Mouse (Mus musculus): ENCODE results near the gene Slc38a4. TPM values are rescaled to one million over a fixed set of nuclear protein-coding genes. Genes with fewer than 3 reads are reported as not detected.

Gene Slc38a4
- polyA plus RNA-seq, 2 experiments = 80.0 to 118 TPM

GRCm38 (mm10) chr15:96953112-96953937 lies 102.4 kb downstream of the Slc38a4 start:
- 27% methylated on average over 23 of the region's 23 CpGs for WGBS
- no peaks in the 10 kb centered on the region for H3K9me3 ChIP-seq (ENCODE audit: control insufficient read depth, low read length)
- H3K4me3 ChIP-seq (replicated peaks; ENCODE audit: low read length) = peak overlapping the region; percentile 24
- peak; percentile 86 for ATAC-seq (ENCODE audit: low FRiP score, low read depth)
- H3K4me1 ChIP-seq (ENCODE audit: control insufficient read depth, insufficient read depth, low read length) = peaks cover 8% of the 10 kb centered on the region; the same call in 1 of the 2 replicates
- no peak for TF ChIP-seq POLR2A (IDR thresholded peaks at IDR 0.05; ENCODE audit: borderline replicate concordance, extremely low read depth, insufficient read depth, insufficient read length)
- H3K27ac ChIP-seq (replicated peaks; ENCODE audit: low read depth, low read length) = no peak overlapping the region
- peak overlapping the region; percentile 34 for H3K9ac ChIP-seq (ENCODE audit: low read depth, low read length, severe bottlenecking)
- no peaks in the 10 kb centered on the region for H3K27me3 ChIP-seq (ENCODE audit: control insufficient read depth, insufficient read depth, low read length)
- peak overlapping the region; percentile 50 for H3K4me2 ChIP-seq (replicated peaks; ENCODE audit: low read depth, low read length, severe bottlenecking)
- peak; percentile 74 for DNase-seq (ENCODE audit: low spot score)
- H3K36me3 ChIP-seq (ENCODE audit: control insufficient read depth, insufficient read depth, low read length) = no peaks in the 10 kb centered on the region

GRCm38 (mm10) chr15:96952488-96952887 lies 103.3 kb downstream of the Slc38a4 start:
- WGBS = 55% methylated on average over 8 of the region's 8 CpGs
- Histone ChIP-seq H3K27ac (replicated peaks; ENCODE audit: low read depth, low read length) (no peak overlapping the region), H3K4me3 (replicated peaks; ENCODE audit: low read length) (no peak overlapping the region), H3K27me3 (ENCODE audit: control insufficient read depth, insufficient read depth, low read length) (no peaks in the 10 kb centered on the region), H3K4me1 (ENCODE audit: control insufficient read depth, insufficient read depth, low read length) (peaks cover 8% of the 10 kb centered on the region; the same call in 1 of the 2 replicates), H3K36me3 (ENCODE audit: control insufficient read depth, insufficient read depth, low read length) (no peaks in the 10 kb centered on the region), H3K4me2 (replicated peaks; ENCODE audit: low read depth, low read length, severe bottlenecking) (no peak overlapping the region), H3K9ac (ENCODE audit: low read depth, low read length, severe bottlenecking) (no peak overlapping the region), H3K9me3 (ENCODE audit: control insufficient read depth, low read length) (no peaks in the 10 kb centered on the region)
- ATAC-seq (ENCODE audit: low FRiP score, low read depth) (no peak), DNase-seq (ENCODE audit: low spot score) (no peak)
- TF ChIP-seq POLR2A (IDR thresholded peaks at IDR 0.05; ENCODE audit: borderline replicate concordance, extremely low read depth, insufficient read depth, insufficient read length) = no peak

- Histone ChIP-seq H3K4me2 (replicated peaks; ENCODE audit: low read depth, low read length, severe bottlenecking) (no peak overlapping the region), H3K27ac (replicated peaks; ENCODE audit: low read depth, low read length) (no peak overlapping the region), H3K9ac (ENCODE audit: low read depth, low read length, severe bottlenecking) (no peak overlapping the region), H3K36me3 (ENCODE audit: control insufficient read depth, insufficient read depth, low read length) (no peaks in the 10 kb centered on the region), H3K9me3 (ENCODE audit: control insufficient read depth, low read length) (no peaks in the 10 kb centered on the region), H3K4me1 (ENCODE audit: control insufficient read depth, insufficient read depth, low read length) (peaks cover 8% of the 10 kb centered on the region; the same call in 1 of the 2 replicates), H3K27me3 (ENCODE audit: control insufficient read depth, insufficient read depth, low read length) (no peaks in the 10 kb centered on the region), H3K4me3 (replicated peaks; ENCODE audit: low read length) (no peak overlapping the region)
- DNase-seq (ENCODE audit: low spot score) (no peak), ATAC-seq (ENCODE audit: low FRiP score, low read depth) (no peak)
- no peak for TF ChIP-seq POLR2A (IDR thresholded peaks at IDR 0.05; ENCODE audit: borderline replicate concordance, extremely low read depth, insufficient read depth, insufficient read length)
- 49% methylated on average over 5 of the region's 5 CpGs for WGBS
Observed at GRCm38 (mm10) chr15:96951783-96952182, 104.0 kb downstream of the Slc38a4 start.

GRCm38 (mm10) chr15:96948471-96948870 lies 107.3 kb downstream of the Slc38a4 start:
- H3K36me3 ChIP-seq (ENCODE audit: control insufficient read depth, insufficient read depth, low read length) = no peaks in the 10 kb centered on the region
- DNase-seq (ENCODE audit: low spot score) = no peak
- WGBS = 67% methylated on average over 5 of the region's 6 CpGs

More at GRCm38 (mm10) chr15:96948471-96948870, 107.3 kb downstream of the Slc38a4 start:
- Histone ChIP-seq H3K4me2 (replicated peaks; ENCODE audit: low read depth, low read length, severe bottlenecking) (no peak overlapping the region), H3K4me3 (replicated peaks; ENCODE audit: low read length) (no peak overlapping the region), H3K27me3 (ENCODE audit: control insufficient read depth, insufficient read depth, low read length) (no peaks in the 10 kb centered on the region), H3K9me3 (ENCODE audit: control insufficient read depth, low read length) (no peaks in the 10 kb centered on the region), H3K9ac (ENCODE audit: low read depth, low read length, severe bottlenecking) (no peak overlapping the region), H3K27ac (replicated peaks; ENCODE audit: low read depth, low read length) (no peak overlapping the region), H3K4me1 (ENCODE audit: control insufficient read depth, insufficient read depth, low read length) (peaks cover 4% of the 10 kb centered on the region; the same call in 1 of the 2 replicates)
- no peak for ATAC-seq (ENCODE audit: low FRiP score, low read depth)
- no peak for TF ChIP-seq POLR2A (IDR thresholded peaks at IDR 0.05; ENCODE audit: borderline replicate concordance, extremely low read depth, insufficient read depth, insufficient read length)

Other genes with a start within 250 kb of the Slc38a4 start
- gene Pced1b, start 191.2 kb upstream of the Slc38a4 start, polyA plus RNA-seq (2012; rRNA removed) = 7.9 and 8.8 TPM in 2 replicates
- 3.8 and 4.4 TPM in 2 replicates for gene Pced1b, start 191.2 kb upstream of the Slc38a4 start, polyA plus RNA-seq (2014; fragmentation: Nextera tagmentation; extraction: Ambion mirVana)
- 3.9 and 4.2 TPM in 2 replicates for gene Amigo2, start 191.3 kb upstream of the Slc38a4 start, polyA plus RNA-seq (2012; rRNA removed)
- 5.6 and 7.9 TPM in 2 replicates for gene Amigo2, start 191.3 kb upstream of the Slc38a4 start, polyA plus RNA-seq (2014; fragmentation: Nextera tagmentation; extraction: Ambion mirVana)